Mouse (Mus musculus) C2C12 (cell line): ENCODE results near the gene Tyw1. TPM values are rescaled to one million over a fixed set of nuclear protein-coding genes. Genes with fewer than 3 reads are reported as not detected.
"Not testable (repeated sequence)": the region's sequence is repeated elsewhere in the genome, so short reads cannot be mapped to it uniquely, and the experiment has no call there.

Source experiments
- H3K27me3 ChIP-seq: one replicate; pipeline ENCODE4 v1.6.1; 2011; ENCODE audit not compliant: control insufficient read depth, insufficient read depth, insufficient read length
- H3K36me3 ChIP-seq: one replicate; pipeline ENCODE4 v1.6.1; 2011; ENCODE audit not compliant: control insufficient read depth, insufficient read depth
- H3K4me3 ChIP-seq: one replicate; pipeline ENCODE4 v1.5.1; 2011; ENCODE audit warnings: mild to moderate bottlenecking, control low read depth; ENCODE audit not compliant: poor library complexity, insufficient read depth, severe bottlenecking
- H3K79me2 ChIP-seq: one replicate; pipeline ENCODE4 v1.6.1; 2011; ENCODE audit not compliant: control insufficient read depth, insufficient read depth
- H3K79me3 ChIP-seq: one replicate; pipeline ENCODE4 v1.6.1; 2011; ENCODE audit warnings: low read depth, control low read depth
- H3ac ChIP-seq: one replicate; pipeline ENCODE3; 2011; ENCODE audit warnings: low read depth; ENCODE audit not compliant: control insufficient read depth, insufficient read length
- CEBPB ChIP-seq: IDR thresholded peaks from one replicate; pipeline ENCODE4 v1.6.1; 2011; ENCODE audit warnings: low read depth, mild to moderate bottlenecking, control low read depth, moderate library complexity
- CTCF ChIP-seq: IDR thresholded peaks from one replicate; pipeline ENCODE4 v1.5.1; 2011; ENCODE audit not compliant: control insufficient read depth, insufficient read depth, insufficient read length
- FOSL1 ChIP-seq: IDR thresholded peaks from one replicate; pipeline ENCODE4 v1.8.0; 2011; ENCODE audit warnings: mild to moderate bottlenecking, low read length; ENCODE audit not compliant: poor library complexity, insufficient read depth, severe bottlenecking
- MAX ChIP-seq: IDR thresholded peaks from one replicate; pipeline ENCODE4 v1.6.1; 2011; ENCODE audit warnings: mild to moderate bottlenecking, control low read depth
- MYOD1 ChIP-seq: IDR thresholded peaks from one replicate; pipeline ENCODE4 v1.6.1; 2011; ENCODE audit warnings: low read depth; ENCODE audit not compliant: control insufficient read depth, insufficient read length
- MYOG ChIP-seq: IDR thresholded peaks from one replicate; pipeline ENCODE4 v1.6.1; 2011; ENCODE audit not compliant: control insufficient read depth, insufficient read length; ENCODE audit errors: extremely low read depth
- USF1 ChIP-seq: IDR thresholded peaks from one replicate; pipeline ENCODE4 v1.6.1; 2011; ENCODE audit warnings: low read depth, mild to moderate bottlenecking, control low read depth, moderate library complexity
- polyA plus RNA-seq: library from polyadenylated mRNA; unstranded; fragments of >200 nt; fragmentation: generic; extraction: Trizol; gene quantifications from one replicate; pipeline ENCODE4 v1.2.1, GENCODE M21; 2012; ENCODE audit warnings: missing spikeins

The Tyw1 gene
- polyA plus RNA-seq, 1 experiment = 24.2 TPM

- Histone ChIP-seq H3K36me3 (peaks cover 80% of the 10 kb centered on the region), H3K79me3 (peaks cover 5% of the 10 kb centered on the region), H3K4me3 (no peak overlapping the region), H3K79me2 (peaks cover 11% of the 10 kb centered on the region), H3ac (no peak overlapping the region), H3K27me3 (no peaks in the 10 kb centered on the region)
- TF ChIP-seq USF1 (no peak), FOSL1 (no peak), CTCF (no peak), CEBPB (no peak), MAX (no peak), MYOG (no peak), MYOD1 (no peak)
These were observed 19.1 kb upstream of the Tyw1 start for GRCm38 (mm10) chr5:130236302-130236701.

GRCm38 (mm10) chr5:130239236-130239635 is 16.2 kb upstream of the Tyw1 start:
- Histone ChIP-seq H3K79me2 (no peaks in the 10 kb centered on the region), H3K27me3 (no peaks in the 10 kb centered on the region), H3K36me3 (peaks cover 82% of the 10 kb centered on the region), H3K4me3 (no peak overlapping the region), H3ac (no peak overlapping the region), H3K79me3 (no peaks in the 10 kb centered on the region)
- TF ChIP-seq FOSL1 (no peak), CEBPB (no peak), CTCF (no peak), MYOG (no peak)

- Histone ChIP-seq H3K27me3 (no peaks in the 10 kb centered on the region), H3K79me3 (no peaks in the 10 kb centered on the region), H3K4me3 (no peak overlapping the region), H3K36me3 (peaks cover 83% of the 10 kb centered on the region), H3ac (no peak overlapping the region), H3K79me2 (no peaks in the 10 kb centered on the region)
- TF ChIP-seq MYOG (no peak), CEBPB (no peak), FOSL1 (no peak)
These were observed 15.6 kb upstream of the Tyw1 start for GRCm38 (mm10) chr5:130239856-130240255.

GRCm38 (mm10) chr5:130241426-130241825 is 14.0 kb upstream of the Tyw1 start:
- no peak overlapping the region for H3K4me3 ChIP-seq
- H3ac ChIP-seq = no peak overlapping the region
- no peaks in the 10 kb centered on the region for H3K27me3 ChIP-seq
- TF ChIP-seq MYOD1 = no peak
- TF ChIP-seq CTCF = no peak
- no peak for TF ChIP-seq CEBPB
- no peak for TF ChIP-seq MAX
- no peak for TF ChIP-seq MYOG
- TF ChIP-seq USF1 = no peak
- TF ChIP-seq FOSL1 = no peak
- peaks cover 89% of the 10 kb centered on the region for H3K36me3 ChIP-seq
- H3K79me3 ChIP-seq = no peaks in the 10 kb centered on the region
- no peaks in the 10 kb centered on the region for H3K79me2 ChIP-seq

- Histone ChIP-seq H3K36me3 (peaks cover 99% of the 10 kb centered on the region), H3K4me3 (no peak overlapping the region), H3K79me2 (peaks cover 31% of the 10 kb centered on the region), H3ac (no peak overlapping the region), H3K27me3 (no peaks in the 10 kb centered on the region), H3K79me3 (peaks cover 10% of the 10 kb centered on the region)
- TF ChIP-seq USF1 = no peak
- TF ChIP-seq CEBPB = no peak
- no peak for TF ChIP-seq MYOG
- no peak for TF ChIP-seq MAX
- TF ChIP-seq CTCF = no peak
- TF ChIP-seq FOSL1 = no peak
- no peak for TF ChIP-seq MYOD1
These were observed 7.6 kb upstream of the Tyw1 start for GRCm38 (mm10) chr5:130247823-130248222.

- Histone ChIP-seq H3K79me3 (peaks cover 38% of the 10 kb centered on the region), H3K4me3 (peak overlapping the region; percentile 88), H3ac (peak overlapping the region; percentile 83), H3K79me2 (peaks cover 77% of the 10 kb centered on the region), H3K27me3 (no peaks in the 10 kb centered on the region), H3K36me3 (peaks cover 48% of the 10 kb centered on the region)
- TF ChIP-seq USF1 (no peak), CTCF (peak; percentile 14)
These were observed 1.0 kb upstream of the Tyw1 start for GRCm38 (mm10) chr5:130254164-130255016.

- H3K79me3 ChIP-seq = peaks cover 36% of the 10 kb centered on the region
- H3K27me3 ChIP-seq = not testable (repeated sequence)
- peaks cover 65% of the 10 kb centered on the region for H3K79me2 ChIP-seq
- peaks cover 32% of the 10 kb centered on the region for H3K36me3 ChIP-seq
- peak overlapping the region; percentile 88 for H3K4me3 ChIP-seq
- H3ac ChIP-seq = peak overlapping the region; percentile 59
These were observed 543 bp downstream of the Tyw1 start for GRCm38 (mm10) chr5:130255799-130256525.
